Mouse (Mus musculus) left cerebral cortex, postnatal 25 days (tissue): ENCODE results near the gene Ccnl2. TPM values are rescaled to one million over a fixed set of nuclear protein-coding genes. Genes with fewer than 3 reads are reported as not detected.

Source experiments
- DNase-seq, 2 experiments: peaks; one replicate each; pipeline ENCODE4 v3.0.0; 2022; ENCODE audit warnings: low spot score in 2 of 2, mixed read lengths in 1 of 2
- intact Hi-C: fragments of 180-260 bp; cut with DNase I; formaldehyde crosslinking; loops from one replicate; pipeline ENCODE4 v1.15.1; 2025
- microRNA-seq, 2 experiments: library from miRNA; unstranded; fragments of <30 nt; microRNA quantifications; one replicate each; pipeline ENCODE4 v1.2.0; 2022
- total RNA-seq, 2 experiments: library from RNA; stranded (reverse); gene quantifications; 2 replicates each; pipeline ENCODE4 v1.2.3; 2021

Gene Ccnl2
- total RNA-seq, 2 experiments from 2014 or later = 65.7 to 78.1 TPM

GRCm38 (mm10) chr4:155854991-155855390 lies 42.7 kb downstream of the Ccnl2 start:
- intact Hi-C loops = no loop called here
- DNase-seq = no peak

DNA sequence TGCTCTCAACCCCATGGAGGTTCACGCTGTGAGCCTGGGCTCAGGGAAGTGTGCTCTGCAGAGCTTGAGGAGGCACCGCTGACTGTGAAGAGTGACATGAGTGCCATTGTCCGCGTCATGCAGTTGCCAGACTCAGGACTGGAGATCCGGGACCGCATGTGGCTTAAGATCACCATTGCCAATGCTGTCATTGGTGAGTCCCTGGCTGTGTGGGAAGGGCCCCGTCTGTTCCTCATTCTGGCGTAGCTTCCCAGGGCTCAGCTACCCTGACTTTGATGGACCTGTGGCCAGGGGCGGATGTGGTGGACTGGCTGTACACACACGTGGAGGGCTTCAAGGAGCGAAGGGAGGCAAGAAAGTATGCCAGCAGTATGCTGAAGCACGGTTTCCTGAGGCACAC lies 43.8 kb downstream of the Ccnl2 start:
- DNase-seq = no peak
- intact Hi-C loops = no loop called here

DNA sequence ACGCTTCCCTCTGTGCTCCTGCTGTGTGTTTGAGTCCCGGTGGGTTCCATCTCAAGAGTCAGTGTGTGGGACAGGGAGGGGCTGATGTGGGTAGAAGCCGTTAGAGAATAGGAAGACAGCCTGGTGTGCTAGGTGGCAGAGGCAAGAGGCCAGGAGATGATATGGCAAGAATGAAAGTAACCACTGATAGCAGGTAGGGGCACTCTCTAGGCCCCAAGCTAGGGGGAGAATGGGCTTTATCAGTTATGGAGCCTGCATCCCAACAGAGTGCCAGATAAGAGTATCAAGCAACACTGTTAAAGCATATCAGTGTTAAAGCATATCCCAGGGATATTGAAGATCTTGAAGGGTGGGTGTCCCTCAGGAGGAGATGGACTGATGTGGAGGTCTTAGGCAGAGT lies 44.6 kb downstream of the Ccnl2 start:
- intact Hi-C loops = no loop called here
- DNase-seq = no peak

GRCm38 (mm10) chr4:155859318-155859717 lies 47.0 kb downstream of the Ccnl2 start:
- no peak for DNase-seq
- intact Hi-C loops = no loop called here

DNA sequence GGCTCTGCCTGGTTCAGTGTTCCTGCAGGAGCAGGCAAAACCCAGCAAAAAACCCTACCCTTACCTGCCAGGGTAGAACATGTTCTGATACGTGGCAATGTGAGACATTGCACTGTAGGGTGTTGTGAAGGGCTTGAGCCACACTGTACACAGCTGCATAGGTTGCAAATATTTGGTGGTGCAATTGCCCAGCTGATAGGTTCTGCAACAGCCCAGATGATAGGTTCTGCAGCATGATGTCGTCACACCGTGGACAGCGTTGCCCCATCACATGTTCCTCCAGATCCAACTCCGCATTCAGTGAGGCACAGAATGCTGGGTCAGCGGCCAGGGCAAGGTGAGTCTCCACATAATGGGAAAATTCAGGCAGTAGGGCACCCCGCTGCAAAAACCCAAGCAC lies 49.5 kb downstream of the Ccnl2 start:
- DNase-seq = no peak
- intact Hi-C loops = no loop called here

- DNase-seq = no peak
- intact Hi-C loops = no loop called here
Measured at GRCm38 (mm10) chr4:155863001-155863400, 50.7 kb downstream of the Ccnl2 start, which contains the start of gene Tas1r3. TSS of gene Tas1r3 (minus strand) at chr4:155863362.

DNA sequence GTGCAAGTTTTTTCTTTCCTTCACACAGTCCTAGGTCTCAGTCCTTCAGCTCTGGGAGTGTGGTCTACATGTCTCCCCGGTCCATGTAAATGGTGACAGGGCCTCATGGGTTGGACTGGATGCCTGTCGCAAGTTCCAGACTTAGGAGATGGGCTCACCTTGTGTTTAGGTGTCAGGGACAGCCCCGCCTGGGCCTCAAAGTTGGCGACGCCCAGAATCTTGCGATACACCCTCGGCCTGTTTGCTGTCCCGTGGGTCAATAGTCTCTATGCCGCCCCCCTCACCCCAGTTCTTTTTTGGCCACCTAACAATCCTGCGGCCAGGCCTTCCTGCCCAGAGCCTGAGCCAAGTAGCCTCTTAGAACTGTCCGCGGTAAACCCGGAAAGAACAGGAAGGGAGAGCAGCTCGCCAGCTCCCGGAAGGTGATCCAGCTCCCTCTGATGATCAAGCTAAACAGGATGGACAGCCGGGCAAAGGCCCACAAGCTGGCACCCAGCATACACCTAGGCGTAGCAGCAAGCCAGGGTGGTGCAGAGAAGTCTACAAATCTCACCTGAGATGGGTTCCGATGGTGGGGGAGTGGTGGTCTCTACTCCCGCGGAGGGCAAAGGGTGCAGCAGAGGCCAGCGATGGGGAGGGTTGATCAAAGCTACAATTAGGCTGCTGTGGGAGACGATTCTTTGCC lies 56.5 kb downstream of the Ccnl2 start:
- intact Hi-C loops = no loop called here
- no peak for DNase-seq

- intact Hi-C loops = no loop called here
- peak; percentile 95 to 98 for DNase-seq
Measured at GRCm38 (mm10) chr4:155869317-155870033, 57.2 kb downstream of the Ccnl2 start, which contains the start of the genes Cptp and Ints11. TSS of gene Cptp (minus strand) at chr4:155869440. TSS of gene Ints11 (plus strand) at chr4:155869546.

GRCm38 (mm10) chr4:155871404-155871803 lies 59.1 kb downstream of the Ccnl2 start:
- DNase-seq = no peak
- intact Hi-C loops = no loop called here

Small RNAs within 50 kb of the gene (microRNA-seq; reads per million reads assigned to microRNA genes)
- 0 reads per million in 2 experiments for gene Gm27743

Other genes starting within 250 kb of the Ccnl2 start
- gene Slc35e2, start 211.1 kb upstream of the Ccnl2 start, total RNA-seq = 10 to 100 TPM; 49.9 to 51.5 TPM
- 10 to 100 TPM; 45.9 to 53.1 TPM for gene Cdk11b, start 187.6 kb upstream of the Ccnl2 start, total RNA-seq
- not detected for gene Gm10563, start 167.1 kb upstream of the Ccnl2 start, total RNA-seq
- gene Mmp23, start 159.1 kb upstream of the Ccnl2 start, total RNA-seq = 1 to 10 TPM; 2.5 to 2.9 TPM
- 100 to 1,000 TPM; 112 to 113 TPM for gene Mib2, start 143.3 kb upstream of the Ccnl2 start, total RNA-seq
- 10 to 100 TPM; 26.5 to 29.2 TPM for gene Fndc10, start 118.1 kb upstream of the Ccnl2 start, total RNA-seq
- gene Ssu72, start 107.7 kb upstream of the Ccnl2 start, total RNA-seq = 10 to 100 TPM; 93.3 to 98.2 TPM
- 10 to 100 TPM; 58.0 to 61.9 TPM for gene Tmem240, start 77.7 kb upstream of the Ccnl2 start, total RNA-seq
- gene Atad3a, start 51.4 kb upstream of the Ccnl2 start, total RNA-seq = 10 to 100 TPM; 44.0 to 52.3 TPM
- 10 to 100 TPM; 14.0 to 16.6 TPM for gene Vwa1, start 37.8 kb upstream of the Ccnl2 start, total RNA-seq
- 10 to 100 TPM; 16.8 to 20.7 TPM for gene Tmem88b, start 26.6 kb upstream of the Ccnl2 start, total RNA-seq
- not detected for gene Ankrd65, start 22.1 kb upstream of the Ccnl2 start, total RNA-seq
- gene Mrpl20, start 9.6 kb upstream of the Ccnl2 start, total RNA-seq = 10 to 100 TPM; 93.9 to 97.9 TPM
- 100 to 1,000 TPM in 1 of 2 experiments, 10 to 100 TPM in 1; 99.6 to 104 TPM for gene Aurkaip1, start 18.8 kb downstream of the Ccnl2 start, total RNA-seq
- 1 to 10 TPM; 7.0 to 8.4 TPM for gene Mxra8, start 27.2 kb downstream of the Ccnl2 start, total RNA-seq
- gene Dvl1, start 34.9 kb downstream of the Ccnl2 start, total RNA-seq = 10 to 100 TPM; 87.9 to 88.0 TPM
- under 1 TPM; 0.27 to 0.32 TPM for gene Tas1r3, start 50.9 kb downstream of the Ccnl2 start, total RNA-seq
- 10 to 100 TPM; 25.5 to 31.8 TPM for gene Cptp, start 57.0 kb downstream of the Ccnl2 start, total RNA-seq
- gene Ints11, start 57.1 kb downstream of the Ccnl2 start, total RNA-seq = 10 to 100 TPM; 38.1 to 38.5 TPM
- 10 to 100 TPM; 60.5 to 65.5 TPM for gene Pusl1, start 79.3 kb downstream of the Ccnl2 start, total RNA-seq
- gene Acap3, start 79.3 kb downstream of the Ccnl2 start, total RNA-seq = 100 to 1,000 TPM; 133 to 136 TPM
- 10 to 100 TPM; 71.9 to 72.7 TPM for gene Ube2j2, start 131.3 kb downstream of the Ccnl2 start, total RNA-seq
- 10 to 100 TPM; 12.8 to 21.8 TPM for gene C1qtnf12, start 149.8 kb downstream of the Ccnl2 start, total RNA-seq
- 10 to 100 TPM in 1 of 2 experiments, 1 to 10 TPM in 1; 9.7 to 10.5 TPM for gene B3galt6, start 180.2 kb downstream of the Ccnl2 start, total RNA-seq
- gene Sdf4, start 180.4 kb downstream of the Ccnl2 start, total RNA-seq = 100 to 1,000 TPM; 182 to 184 TPM
- gene Tnfrsf4, start 201.4 kb downstream of the Ccnl2 start, total RNA-seq = 1 to 10 TPM; 2.0 to 2.1 TPM
- not detected for gene Tnfrsf18, start 213.7 kb downstream of the Ccnl2 start, total RNA-seq
- gene Ttll10, start 246.9 kb downstream of the Ccnl2 start, total RNA-seq = not detected